Mouse (Mus musculus) limb, embryonic 14.5 days (tissue): ENCODE results near the gene Lrrc45. TPM values are rescaled to one million over a fixed set of nuclear protein-coding genes. Genes with fewer than 3 reads are reported as not detected.

Experiments
- ATAC-seq: fragments of 200-750 bp; cut with Nextera tagmentation; 2 replicates; pipeline ENCODE4 v1.8.0; 2017; ENCODE audit warnings: low read depth, moderate number of reproducible peaks, moderate TSS enrichment; ENCODE audit not compliant: low FRiP score
- DNase-seq: peaks from one replicate; pipeline ENCODE4 v3.0.0-alpha.2; 2015; ENCODE audit warnings: low spot score
- H3K27ac ChIP-seq: fragments of 300-500 bp; sonication (generic); replicated peaks from 2 replicates; pipeline ENCODE4 v1.5.1; 2014; ENCODE audit warnings: low read depth, mild to moderate bottlenecking, low read length, moderate library complexity, mixed read lengths
- H3K27me3 ChIP-seq: fragments of 300-500 bp; sonication (generic); 2 replicates; pipeline ENCODE4 v1.6.1; 2014; ENCODE audit warnings: low read length, mixed read lengths; ENCODE audit not compliant: control insufficient read depth, insufficient read depth
- H3K36me3 ChIP-seq: fragments of 300-500 bp; sonication (generic); 2 replicates; pipeline ENCODE4 v1.6.1; 2014; ENCODE audit warnings: mild to moderate bottlenecking, low read length, moderate library complexity, mixed read lengths; ENCODE audit not compliant: control insufficient read depth, insufficient read depth
- H3K4me1 ChIP-seq: fragments of 300-500 bp; sonication (generic); 2 replicates; pipeline ENCODE4 v1.6.1; 2014; ENCODE audit warnings: antibody characterized with exemption, low read length, mixed read lengths; ENCODE audit not compliant: control insufficient read depth, insufficient read depth
- H3K4me2 ChIP-seq: fragments of 300-500 bp; sonication (generic); replicated peaks from 2 replicates; pipeline ENCODE4 v1.6.1; 2014; ENCODE audit warnings: low read depth, mild to moderate bottlenecking, low read length, moderate library complexity; ENCODE audit not compliant: severe bottlenecking
- H3K4me3 ChIP-seq: fragments of 300-500 bp; sonication (generic); replicated peaks from 2 replicates; pipeline ENCODE4 v1.5.1; 2014; ENCODE audit warnings: low read length
- H3K9ac ChIP-seq: fragments of 300-500 bp; sonication (generic); 2 replicates; pipeline ENCODE4 v1.6.1; 2014; ENCODE audit warnings: mild to moderate bottlenecking, low read depth, low read length, moderate library complexity; ENCODE audit not compliant: severe bottlenecking
- H3K9me3 ChIP-seq: fragments of 300-500 bp; sonication (generic); 2 replicates; pipeline ENCODE4 v1.6.1; 2016; ENCODE audit warnings: low read length; ENCODE audit not compliant: control insufficient read depth
- POLR2A ChIP-seq: fragments of 200-500 bp; IDR thresholded peaks from 2 replicates; pipeline ENCODE4 v1.8.0; 2012; ENCODE audit warnings: inconsistent platforms, mild to moderate bottlenecking, moderate library complexity, borderline replicate concordance; ENCODE audit not compliant: insufficient read depth, insufficient read length; ENCODE audit errors: extremely low read depth
- WGBS: fragments of 180-500 bp; shearing (Covaris S2); extraction: QIAGEN DNeasy Blood & Tissue Kit; methylation state at CpG from one replicate; pipeline ENCODE4 v1.1.7; 2014; 5-methylcytosine and 5-hydroxymethylcytosine counted together
- polyA plus RNA-seq, 2 experiments: library from polyadenylated mRNA; depleted of rRNA in 1 of 2; stranded (reverse) in 1 of 2; unstranded in 1 of 2; fragments of >200 nt; fragmentation: Nextera tagmentation in 1 of 2; extraction: Ambion mirVana in 1 of 2; gene quantifications; 2 replicates each; pipeline versions ENCODE4 v1.2.1 to v1.2.3; 2012 to 2014

Lrrc45 gene
- polyA plus RNA-seq, 2 experiments = 48.1 to 91.3 TPM

- no peak for TF ChIP-seq POLR2A
- H3K36me3 ChIP-seq = no peaks in the 10 kb centered on the region
- WGBS = 88% methylated on average over 10 of the region's 10 CpGs
Measured at GRCm38 (mm10) chr11:120730331-120730870, 16.7 kb downstream of the Lrrc45 start.

GRCm38 (mm10) chr11:120731395-120731794 is 17.7 kb downstream of the Lrrc45 start:
- Histone ChIP-seq H3K9me3 (no peaks in the 10 kb centered on the region), H3K36me3 (no peaks in the 10 kb centered on the region), H3K27me3 (no peaks in the 10 kb centered on the region), H3K4me2 (no peak overlapping the region), H3K9ac (no peak overlapping the region), H3K27ac (peak overlapping the region; percentile 52; the same call in 1 of the 2 replicates), H3K4me1 (peaks cover 14% of the 10 kb centered on the region; the same call in 1 of the 2 replicates), H3K4me3 (no peak overlapping the region)
- DNase-seq (no peak), ATAC-seq (no peak)
- 100% methylated on average over 1 of the region's 1 CpGs for WGBS
- no peak for TF ChIP-seq POLR2A

More at GRCm38 (mm10) chr11:120730331-120730870, 16.7 kb downstream of the Lrrc45 start:
- Histone ChIP-seq H3K4me1 (peaks cover 14% of the 10 kb centered on the region; the same call in 1 of the 2 replicates), H3K9me3 (no peaks in the 10 kb centered on the region), H3K9ac (no peak overlapping the region), H3K4me2 (no peak overlapping the region), H3K4me3 (no peak overlapping the region), H3K27me3 (no peaks in the 10 kb centered on the region), H3K27ac (no peak overlapping the region)
- DNase-seq = no peak
- ATAC-seq = no peak

- Histone ChIP-seq H3K9me3 (no peaks in the 10 kb centered on the region), H3K27ac (peak within 1 kb of the TSS; percentile 52; the same call in 1 of the 2 replicates), H3K27me3 (no peaks in the 10 kb centered on the region), H3K4me3 (no peak within 1 kb of the TSS), H3K4me1 (peaks cover 9% of the 10 kb centered on the region; the same call in 1 of the 2 replicates), H3K4me2 (0 out of 2 replicates have a peak within 1 kb of the TSS, but pooled peaks have one; percentile 5), H3K36me3 (no peaks in the 10 kb centered on the region), H3K9ac (no peak within 1 kb of the TSS)
- WGBS = 55% methylated on average over 12 of the region's 12 CpGs
- peak; percentile 24; the same call in 1 of the 2 replicates for ATAC-seq
- DNase-seq = peak; percentile 69
- TF ChIP-seq POLR2A = no peak
Measured at GRCm38 (mm10) chr11:120731858-120732680, 18.3 kb downstream of the Lrrc45 start, which contains the start of gene Cbr2. Gene Cbr2, minus strand, starts transcription at chr11:120732114.

- H3K36me3 ChIP-seq = no peaks in the 10 kb centered on the region
- ATAC-seq = no peak
- H3K9me3 ChIP-seq = no peaks in the 10 kb centered on the region
- no peak for DNase-seq
- H3K4me2 ChIP-seq = no peak overlapping the region
- H3K27me3 ChIP-seq = no peaks in the 10 kb centered on the region
- H3K4me3 ChIP-seq = no peak overlapping the region
- TF ChIP-seq POLR2A = no peak
- no peak overlapping the region for H3K27ac ChIP-seq
- WGBS = 48% methylated on average over 6 of the region's 6 CpGs
- no peak overlapping the region for H3K9ac ChIP-seq
- H3K4me1 ChIP-seq = peaks cover 9% of the 10 kb centered on the region; the same call in 1 of the 2 replicates
Measured at GRCm38 (mm10) chr11:120733521-120733920, 19.8 kb downstream of the Lrrc45 start.

- WGBS = 75% methylated on average over 6 of the region's 6 CpGs
- Histone ChIP-seq H3K4me3 (no peak overlapping the region), H3K4me2 (no peak overlapping the region), H3K9ac (no peak overlapping the region), H3K27me3 (no peaks in the 10 kb centered on the region), H3K36me3 (no peaks in the 10 kb centered on the region), H3K4me1 (peaks cover 9% of the 10 kb centered on the region; the same call in 1 of the 2 replicates), H3K27ac (no peak overlapping the region), H3K9me3 (no peaks in the 10 kb centered on the region)
- DNase-seq (no peak), ATAC-seq (no peak)
- no peak for TF ChIP-seq POLR2A
Measured at GRCm38 (mm10) chr11:120736424-120736823, 22.7 kb downstream of the Lrrc45 start.
